Mouse (Mus musculus) embryonic fibroblast, embryonic 13.5 days (primary cell): Measurements from ENCODE around the gene Vcpkmt.

Experiments used
- CTCF ChIP-seq: IDR thresholded peaks from 2 replicates; pipeline ENCODE4 v1.5.1; 2011; ENCODE audit warnings: mild to moderate bottlenecking, control low read depth, low read length, moderate library complexity, borderline replicate concordance; ENCODE audit not compliant: insufficient read depth
- POLR2A ChIP-seq: IDR thresholded peaks from 2 replicates; pipeline ENCODE4 v1.6.1; 2011; ENCODE audit warnings: low read depth, mild to moderate bottlenecking, control low read depth, low read length, moderate library complexity

DNA sequence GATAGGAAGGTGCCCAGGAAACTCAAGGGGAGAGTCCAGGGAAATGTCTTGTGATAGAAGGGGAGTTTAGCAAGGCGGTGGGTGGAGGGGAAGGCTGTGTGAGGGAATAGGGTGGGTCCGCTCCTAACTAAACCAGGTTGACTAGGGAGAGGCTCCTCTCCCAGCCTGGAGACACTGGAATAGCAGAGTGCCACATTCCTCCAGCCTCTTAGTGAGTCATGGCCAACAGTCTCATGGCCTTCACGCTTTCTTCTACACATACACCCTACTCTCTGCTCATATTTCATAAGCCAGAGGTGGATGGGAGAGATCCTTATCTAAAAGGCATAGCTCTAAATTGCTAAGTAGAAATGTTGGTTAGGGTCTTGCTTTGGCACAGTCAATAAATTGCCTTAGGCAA is 12.9 kb downstream of the Vcpkmt start:
- TF ChIP-seq CTCF (no peak), POLR2A (no peak)
